Mouse (Mus musculus) heart, embryonic 16.5 days (tissue): ENCODE results near the gene 3110082I17Rik. TPM values are rescaled to one million over a fixed set of nuclear protein-coding genes. Genes with fewer than 3 reads are reported as not detected.
"Not testable (repeated sequence)": the region's sequence is repeated elsewhere in the genome, so short reads cannot be mapped to it uniquely, and the experiment has no call there.

ENCODE experiments used
- ATAC-seq: fragments of 200-750 bp; cut with Nextera tagmentation; replicated peaks from 2 replicates; pipeline ENCODE4 v1.8.0; 2017; ENCODE audit warnings: moderate number of reproducible peaks; ENCODE audit not compliant: insufficient read depth, low FRiP score; ENCODE audit errors: extremely low read depth
- H3K27ac ChIP-seq: fragments of 300-500 bp; sonication (generic); 2 replicates; pipeline ENCODE4 v1.5.1; 2014; ENCODE audit warnings: mild to moderate bottlenecking, low read length, control low read depth, moderate library complexity
- H3K27me3 ChIP-seq: fragments of 300-500 bp; sonication (generic); 2 replicates; pipeline ENCODE4 v1.6.1; 2014; ENCODE audit warnings: low read length, mixed read lengths; ENCODE audit not compliant: control insufficient read depth, insufficient read depth
- H3K36me3 ChIP-seq: fragments of 300-500 bp; sonication (generic); 2 replicates; pipeline ENCODE4 v1.6.1; 2014; ENCODE audit not compliant: control insufficient read depth, insufficient read depth
- H3K4me1 ChIP-seq: fragments of 300-500 bp; sonication (generic); 2 replicates; pipeline ENCODE4 v1.6.1; 2014; ENCODE audit warnings: low read length, mixed read lengths; ENCODE audit not compliant: control insufficient read depth, insufficient read depth
- H3K4me2 ChIP-seq: fragments of 300-500 bp; sonication (generic); 2 replicates; pipeline ENCODE4 v1.6.1; 2014; ENCODE audit warnings: low read depth, mild to moderate bottlenecking, control low read depth, low read length
- H3K4me3 ChIP-seq: fragments of 300-500 bp; sonication (generic); 2 replicates; pipeline ENCODE4 v1.5.1; 2014; ENCODE audit warnings: mild to moderate bottlenecking, control low read depth, low read length
- H3K9ac ChIP-seq: fragments of 300-500 bp; sonication (generic); 2 replicates; pipeline ENCODE4 v1.6.1; 2014; ENCODE audit warnings: low read length, control low read depth
- H3K9me3 ChIP-seq: fragments of 300-500 bp; sonication (generic); replicated peaks from 2 replicates; pipeline ENCODE4 v1.6.1; 2016; ENCODE audit warnings: low read length; ENCODE audit not compliant: control insufficient read depth
- WGBS: fragments of 180-500 bp; shearing (Covaris S2); extraction: QIAGEN DNeasy Blood & Tissue Kit; methylation state at CpG from one replicate; pipeline ENCODE4 v1.1.7; 2014; 5-methylcytosine and 5-hydroxymethylcytosine counted together
- polyA plus RNA-seq: library from polyadenylated mRNA; unstranded; fragments of >200 nt; fragmentation: Nextera tagmentation; extraction: Ambion mirVana; gene quantifications from 2 replicates; pipeline ENCODE4 v1.2.1, GENCODE M21; 2015

3110082I17Rik gene
- polyA plus RNA-seq, 1 experiment from 2014 or later: 17.2 TPM

GRCm38 (mm10) chr5:139397959-139398753 lies 62.2 kb downstream of the 3110082I17Rik start:
- ATAC-seq: peak; percentile 79
- H3K36me3 ChIP-seq: peaks cover 7% of the 10 kb centered on the region
- no peaks in the 10 kb centered on the region for H3K9me3 ChIP-seq
- H3K27me3 ChIP-seq: no peaks in the 10 kb centered on the region
- peak overlapping the region; percentile 55 for H3K27ac ChIP-seq
- peak overlapping the region; percentile 4 for H3K4me2 ChIP-seq
- H3K9ac ChIP-seq: peak overlapping the region; percentile 58
- H3K4me1 ChIP-seq: peaks cover 17% of the 10 kb centered on the region
- WGBS: 17% methylated on average over 5 of the region's 5 CpGs
- H3K4me3 ChIP-seq: no peak overlapping the region

- ATAC-seq: no peak
- H3K27ac ChIP-seq: peak overlapping the region; percentile 51
- H3K9ac ChIP-seq: peak overlapping the region; percentile 58
These were observed 62.9 kb downstream of the 3110082I17Rik start for GRCm38 (mm10) chr5:139397359-139397916.

GRCm38 (mm10) chr5:139395528-139395927 lies 64.8 kb downstream of the 3110082I17Rik start:
- H3K9ac ChIP-seq: no peak overlapping the region
- H3K4me1 ChIP-seq: peaks cover 26% of the 10 kb centered on the region
- no peak overlapping the region for H3K27ac ChIP-seq
- H3K4me3 ChIP-seq: no peak overlapping the region
- no peak overlapping the region for H3K4me2 ChIP-seq
- ATAC-seq: no peak
- 88% methylated on average over 4 of the region's 4 CpGs for WGBS
- peaks cover 11% of the 10 kb centered on the region for H3K36me3 ChIP-seq
- H3K9me3 ChIP-seq: no peaks in the 10 kb centered on the region
- H3K27me3 ChIP-seq: no peaks in the 10 kb centered on the region

More at GRCm38 (mm10) chr5:139397359-139397916, 62.9 kb downstream of the 3110082I17Rik start:
- WGBS: 80% methylated on average over 4 of the region's 4 CpGs
- Histone ChIP-seq H3K27me3 (no peaks in the 10 kb centered on the region), H3K4me2 (no peak overlapping the region; the same call in 1 of the 2 replicates), H3K4me1 (peaks cover 17% of the 10 kb centered on the region), H3K9me3 (no peaks in the 10 kb centered on the region), H3K36me3 (peaks cover 11% of the 10 kb centered on the region), H3K4me3 (no peak overlapping the region)

GRCm38 (mm10) chr5:139394399-139394798 lies 65.9 kb downstream of the 3110082I17Rik start:
- H3K36me3 ChIP-seq: peaks cover 11% of the 10 kb centered on the region
- H3K4me3 ChIP-seq: no peak overlapping the region
- peaks cover 33% of the 10 kb centered on the region for H3K4me1 ChIP-seq
- 68% methylated on average over 7 of the region's 7 CpGs for WGBS
- H3K27ac ChIP-seq: no peak overlapping the region
- H3K4me2 ChIP-seq: no peak overlapping the region
- H3K9me3 ChIP-seq: no peaks in the 10 kb centered on the region
- ATAC-seq: no peak
- H3K27me3 ChIP-seq: no peaks in the 10 kb centered on the region
- H3K9ac ChIP-seq: no peak overlapping the region

- no peak overlapping the region for H3K4me2 ChIP-seq
- H3K4me1 ChIP-seq: peaks cover 37% of the 10 kb centered on the region
- no peaks in the 10 kb centered on the region for H3K27me3 ChIP-seq
- H3K9me3 ChIP-seq: no peaks in the 10 kb centered on the region
- 89% methylated on average over 16 of the region's 16 CpGs for WGBS
- peaks cover 11% of the 10 kb centered on the region for H3K36me3 ChIP-seq
- no peak overlapping the region for H3K27ac ChIP-seq
- no peak for ATAC-seq
- H3K9ac ChIP-seq: no peak overlapping the region
- H3K4me3 ChIP-seq: no peak overlapping the region
These were observed 67.1 kb downstream of the 3110082I17Rik start for GRCm38 (mm10) chr5:139393197-139393588.

GRCm38 (mm10) chr5:139392219-139393196 lies 67.8 kb downstream of the 3110082I17Rik start:
- H3K9me3 ChIP-seq: no peaks in the 10 kb centered on the region
- H3K4me1 ChIP-seq: peaks cover 37% of the 10 kb centered on the region
- no peak overlapping the region for H3K4me2 ChIP-seq
- H3K27me3 ChIP-seq: no peaks in the 10 kb centered on the region
- no peak overlapping the region for H3K9ac ChIP-seq
- ATAC-seq: no peak
- no peak overlapping the region for H3K4me3 ChIP-seq
- H3K27ac ChIP-seq: no peak overlapping the region
- 91% methylated on average over 37 of the region's 37 CpGs for WGBS
- peaks cover 11% of the 10 kb centered on the region for H3K36me3 ChIP-seq

GRCm38 (mm10) chr5:139391309-139391990 lies 68.9 kb downstream of the 3110082I17Rik start:
- WGBS: 74% methylated on average over 11 of the region's 11 CpGs
- H3K4me1 ChIP-seq: peaks cover 35% of the 10 kb centered on the region
- peaks cover 11% of the 10 kb centered on the region for H3K36me3 ChIP-seq
- H3K27me3 ChIP-seq: no peaks in the 10 kb centered on the region
- peak overlapping the region; percentile 47 for H3K27ac ChIP-seq
- no peak overlapping the region for H3K4me3 ChIP-seq
- no peaks in the 10 kb centered on the region for H3K9me3 ChIP-seq
- no peak for ATAC-seq
- no peak overlapping the region for H3K4me2 ChIP-seq
- H3K9ac ChIP-seq: 0 out of 2 replicates have a peak overlapping the region, but pooled peaks have one; percentile 16

- H3K4me3 ChIP-seq, H3K27me3 ChIP-seq, H3K4me2 ChIP-seq, ATAC-seq, H3K27ac ChIP-seq, H3K9me3 ChIP-seq: not testable (repeated sequence)
- Histone ChIP-seq H3K4me1 (peaks cover 38% of the 10 kb centered on the region), H3K9ac (0 out of 2 replicates have a peak overlapping the region, but pooled peaks have one; percentile 16), H3K36me3 (peaks cover 11% of the 10 kb centered on the region)
- WGBS: 68% methylated on average over 5 of the region's 5 CpGs
These were observed 69.8 kb downstream of the 3110082I17Rik start for GRCm38 (mm10) chr5:139390324-139391119.
